Mouse (Mus musculus): ENCODE measurements around the gene Aurkb. TPM values are rescaled to one million over a fixed set of nuclear protein-coding genes. Genes with fewer than 3 reads are reported as not detected.
A peak's percentile ranks its signal among the peaks of the same experiment; 100 is the strongest.

Aurkb gene
- polyA plus RNA-seq, 1 experiment: 20.3 TPM

GRCm38 (mm10) chr11:69066163-69066861, 20.9 kb downstream of the Aurkb start:
- Histone ChIP-seq H3K9me3 (ENCODE audit: control insufficient read depth, low read length) (no peaks in the 10 kb centered on the region), H3K27me3 (ENCODE audit: control insufficient read depth) (no peaks in the 10 kb centered on the region), H3K4me3 (replicated peaks) (peak overlapping the region; percentile 69), H3K36me3 (ENCODE audit: control insufficient read depth) (no peaks in the 10 kb centered on the region), H3K4me1 (ENCODE audit: control insufficient read depth) (peaks cover 75% of the 10 kb centered on the region)
- TF ChIP-seq TAL1 (IDR thresholded peaks at IDR 0.05; ENCODE audit: low read length) (no peak), GATA1 (IDR thresholded peaks at IDR 0.05; ENCODE audit: low read length) (peak; percentile 99)

GRCm38 (mm10) chr11:69066956-69067355, 21.5 kb downstream of the Aurkb start:
- Histone ChIP-seq H3K4me3 (replicated peaks) (peak overlapping the region; percentile 69), H3K36me3 (ENCODE audit: control insufficient read depth) (no peaks in the 10 kb centered on the region), H3K4me1 (ENCODE audit: control insufficient read depth) (peaks cover 74% of the 10 kb centered on the region), H3K27me3 (ENCODE audit: control insufficient read depth) (no peaks in the 10 kb centered on the region), H3K9me3 (ENCODE audit: control insufficient read depth, low read length) (no peaks in the 10 kb centered on the region)
- TF ChIP-seq GATA1 (IDR thresholded peaks at IDR 0.05; ENCODE audit: low read length) (no peak), TAL1 (IDR thresholded peaks at IDR 0.05; ENCODE audit: low read length) (no peak)

GRCm38 (mm10) chr11:69067601-69068000, 22.2 kb downstream of the Aurkb start:
- Histone ChIP-seq H3K4me3 (replicated peaks) (no peak overlapping the region), H3K9me3 (ENCODE audit: control insufficient read depth, low read length) (no peaks in the 10 kb centered on the region), H3K27me3 (ENCODE audit: control insufficient read depth) (no peaks in the 10 kb centered on the region), H3K36me3 (ENCODE audit: control insufficient read depth) (no peaks in the 10 kb centered on the region), H3K4me1 (ENCODE audit: control insufficient read depth) (peaks cover 77% of the 10 kb centered on the region)
- TF ChIP-seq TAL1 (IDR thresholded peaks at IDR 0.05; ENCODE audit: low read length) (no peak), GATA1 (IDR thresholded peaks at IDR 0.05; ENCODE audit: low read length) (no peak)

- no peaks in the 10 kb centered on the region for H3K36me3 ChIP-seq (ENCODE audit: control insufficient read depth)
- no peak for TF ChIP-seq TAL1 (IDR thresholded peaks at IDR 0.05; ENCODE audit: low read length)
- TF ChIP-seq GATA1 (IDR thresholded peaks at IDR 0.05; ENCODE audit: low read length): no peak
- no peaks in the 10 kb centered on the region for H3K27me3 ChIP-seq (ENCODE audit: control insufficient read depth)
- H3K4me3 ChIP-seq (replicated peaks): peak overlapping the region; percentile 77
- peaks cover 80% of the 10 kb centered on the region for H3K4me1 ChIP-seq (ENCODE audit: control insufficient read depth)
- H3K9me3 ChIP-seq (ENCODE audit: control insufficient read depth, low read length): no peaks in the 10 kb centered on the region
These were observed 24.6 kb downstream of the Aurkb start for GRCm38 (mm10) chr11:69070093-69070492.

- H3K36me3 ChIP-seq (ENCODE audit: control insufficient read depth): no peaks in the 10 kb centered on the region
- TF ChIP-seq GATA1 (IDR thresholded peaks at IDR 0.05; ENCODE audit: low read length) (no peak), TAL1 (IDR thresholded peaks at IDR 0.05; ENCODE audit: low read length) (no peak)
- H3K27me3 ChIP-seq (ENCODE audit: control insufficient read depth): no peaks in the 10 kb centered on the region
- no peaks in the 10 kb centered on the region for H3K9me3 ChIP-seq (ENCODE audit: control insufficient read depth, low read length)
- peak within 1 kb of the TSS; percentile 77 for H3K4me3 ChIP-seq (replicated peaks)
- peaks cover 79% of the 10 kb centered on the region for H3K4me1 ChIP-seq (ENCODE audit: control insufficient read depth)
These were observed 25.3 kb downstream of the Aurkb start, which contains the start of gene Tmem107 for GRCm38 (mm10) chr11:69070590-69071222. TSS of gene Tmem107 (plus strand) at chr11:69070806.

- peaks cover 78% of the 10 kb centered on the region for H3K4me1 ChIP-seq (ENCODE audit: control insufficient read depth)
- H3K9me3 ChIP-seq (ENCODE audit: control insufficient read depth, low read length): no peaks in the 10 kb centered on the region
- H3K27me3 ChIP-seq (ENCODE audit: control insufficient read depth): no peaks in the 10 kb centered on the region
- H3K36me3 ChIP-seq (ENCODE audit: control insufficient read depth): no peaks in the 10 kb centered on the region
- TF ChIP-seq GATA1 (IDR thresholded peaks at IDR 0.05; ENCODE audit: low read length) (no peak), TAL1 (IDR thresholded peaks at IDR 0.05; ENCODE audit: low read length) (no peak)
- H3K4me3 ChIP-seq (replicated peaks): peak overlapping the region; percentile 77
These were observed 25.8 kb downstream of the Aurkb start for GRCm38 (mm10) chr11:69071262-69071661.

GRCm38 (mm10) chr11:69072234-69072633, 26.8 kb downstream of the Aurkb start:
- Histone ChIP-seq H3K27me3 (ENCODE audit: control insufficient read depth) (no peaks in the 10 kb centered on the region), H3K36me3 (ENCODE audit: control insufficient read depth) (no peaks in the 10 kb centered on the region), H3K9me3 (ENCODE audit: control insufficient read depth, low read length) (no peaks in the 10 kb centered on the region), H3K4me1 (ENCODE audit: control insufficient read depth) (peaks cover 72% of the 10 kb centered on the region), H3K4me3 (replicated peaks) (peak overlapping the region; percentile 61)
- TF ChIP-seq GATA1 (IDR thresholded peaks at IDR 0.05; ENCODE audit: low read length): no peak
- TF ChIP-seq TAL1 (IDR thresholded peaks at IDR 0.05; ENCODE audit: low read length): no peak

GRCm38 (mm10) chr11:69072666-69073064, 27.2 kb downstream of the Aurkb start:
- no peak for TF ChIP-seq GATA1 (IDR thresholded peaks at IDR 0.05; ENCODE audit: low read length)
- no peak for TF ChIP-seq TAL1 (IDR thresholded peaks at IDR 0.05; ENCODE audit: low read length)
- Histone ChIP-seq H3K9me3 (ENCODE audit: control insufficient read depth, low read length) (no peaks in the 10 kb centered on the region), H3K27me3 (ENCODE audit: control insufficient read depth) (no peaks in the 10 kb centered on the region), H3K4me1 (ENCODE audit: control insufficient read depth) (peaks cover 68% of the 10 kb centered on the region), H3K4me3 (replicated peaks) (peak overlapping the region; percentile 61), H3K36me3 (ENCODE audit: control insufficient read depth) (no peaks in the 10 kb centered on the region)

GRCm38 (mm10) chr11:69073065-69073888, 27.8 kb downstream of the Aurkb start:
- H3K9me3 ChIP-seq (ENCODE audit: control insufficient read depth, low read length): no peaks in the 10 kb centered on the region
- H3K4me3 ChIP-seq (replicated peaks): peak overlapping the region; percentile 61
- H3K36me3 ChIP-seq (ENCODE audit: control insufficient read depth): no peaks in the 10 kb centered on the region
- peaks cover 67% of the 10 kb centered on the region for H3K4me1 ChIP-seq (ENCODE audit: control insufficient read depth)
- peak; percentile 21; the same call in 1 of the 3 replicates for TF ChIP-seq TAL1 (IDR thresholded peaks at IDR 0.05; ENCODE audit: low read length)
- peak; percentile 97 for TF ChIP-seq GATA1 (IDR thresholded peaks at IDR 0.05; ENCODE audit: low read length)
- no peaks in the 10 kb centered on the region; the same call in 1 of the 2 replicates for H3K27me3 ChIP-seq (ENCODE audit: control insufficient read depth)

All from erythroblast, embryonic 14.5 days (primary cell).